Mouse (Mus musculus): ENCODE data around the gene Rab38.

Rab38 gene

GRCm38 (mm10) chr7:88429786-88430691, at the start of gene Rab38:
Gene Rab38 (plus strand): TSS chr7:88430273.
- no peak for DNase-seq (ENCODE audit: low read depth)

GRCm38 (mm10) chr7:88394568-88394967, 35.5 kb upstream of the Rab38 start:
- DNase-seq (ENCODE audit: low read depth) = no peak

GRCm38 (mm10) chr7:88395745-88396144, 34.3 kb upstream of the Rab38 start:
- DNase-seq (ENCODE audit: low read depth) = no peak

- no peak for DNase-seq (ENCODE audit: low read depth)
Measured at GRCm38 (mm10) chr7:88405311-88405710, 24.8 kb upstream of the Rab38 start.

- no peak for DNase-seq (ENCODE audit: low read depth)
Measured at GRCm38 (mm10) chr7:88406466-88406865, 23.6 kb upstream of the Rab38 start.

GRCm38 (mm10) chr7:88421821-88422220, 8.3 kb upstream of the Rab38 start:
- no peak for DNase-seq (ENCODE audit: low read depth)

- no peak for DNase-seq (ENCODE audit: low read depth)
Measured at GRCm38 (mm10) chr7:88423889-88424288, 6.2 kb upstream of the Rab38 start.

- no peak for DNase-seq (ENCODE audit: low read depth)
Measured at GRCm38 (mm10) chr7:88425744-88426143, 4.3 kb upstream of the Rab38 start.

GRCm38 (mm10) chr7:88427484-88427883, 2.6 kb upstream of the Rab38 start:
- no peak for DNase-seq (ENCODE audit: low read depth)

GRCm38 (mm10) chr7:88430692-88431084, 615 bp downstream of the Rab38 start:
- no peak for DNase-seq (ENCODE audit: low read depth)

- DNase-seq (ENCODE audit: low read depth) = no peak
Measured at GRCm38 (mm10) chr7:88440301-88440700, 10.2 kb downstream of the Rab38 start.

- DNase-seq (ENCODE audit: low read depth) = no peak
Measured at GRCm38 (mm10) chr7:88442649-88443048, 12.6 kb downstream of the Rab38 start.

- no peak for DNase-seq (ENCODE audit: low read depth)
Measured at GRCm38 (mm10) chr7:88443435-88443834, 13.4 kb downstream of the Rab38 start.

- DNase-seq (ENCODE audit: low read depth) = no peak
Measured at GRCm38 (mm10) chr7:88445320-88445903, 15.3 kb downstream of the Rab38 start.

- no peak for DNase-seq (ENCODE audit: low read depth)
Measured at GRCm38 (mm10) chr7:88453234-88453633, 23.2 kb downstream of the Rab38 start.

GRCm38 (mm10) chr7:88457827-88458226, 27.8 kb downstream of the Rab38 start:
- no peak for DNase-seq (ENCODE audit: low read depth)

- no peak for DNase-seq (ENCODE audit: low read depth)
Measured at GRCm38 (mm10) chr7:88467754-88468153, 37.7 kb downstream of the Rab38 start.

GRCm38 (mm10) chr7:88482110-88482619, 52.1 kb downstream of the Rab38 start:
- no peak for DNase-seq (ENCODE audit: low read depth)

- DNase-seq (ENCODE audit: low read depth) = no peak
Measured at GRCm38 (mm10) chr7:88482628-88483027, 52.6 kb downstream of the Rab38 start.

- DNase-seq (ENCODE audit: low read depth) = no peak
Measured at GRCm38 (mm10) chr7:88491020-88491419, 60.9 kb downstream of the Rab38 start.

GRCm38 (mm10) chr7:88502217-88502817, 72.2 kb downstream of the Rab38 start:
- DNase-seq (ENCODE audit: low read depth) = peak; percentile 4

- no peak for DNase-seq (ENCODE audit: low read depth)
Measured at GRCm38 (mm10) chr7:88509748-88510147, 79.7 kb downstream of the Rab38 start.

- peak; percentile 10 for DNase-seq (ENCODE audit: low read depth)
Measured at GRCm38 (mm10) chr7:88522481-88522880, 92.4 kb downstream of the Rab38 start.
